Mouse (Mus musculus) thymus, postnatal 36 days (tissue): ENCODE measurements at regions not wholly inside any gene's neighbourhood (a gene's known extent, or its start where the extent isn't known, plus 50 kb on each side); places are given as distances from the start of the nearest gene placed in this dataset.
A peak's percentile ranks its signal among the peaks of the same experiment; 100 is the strongest.

Experiments
- DNase-seq, 2 experiments: peaks; one replicate each; pipeline ENCODE4 v3.0.0; 2022; ENCODE audit warnings: mixed read lengths in 2 of 2

DNA sequence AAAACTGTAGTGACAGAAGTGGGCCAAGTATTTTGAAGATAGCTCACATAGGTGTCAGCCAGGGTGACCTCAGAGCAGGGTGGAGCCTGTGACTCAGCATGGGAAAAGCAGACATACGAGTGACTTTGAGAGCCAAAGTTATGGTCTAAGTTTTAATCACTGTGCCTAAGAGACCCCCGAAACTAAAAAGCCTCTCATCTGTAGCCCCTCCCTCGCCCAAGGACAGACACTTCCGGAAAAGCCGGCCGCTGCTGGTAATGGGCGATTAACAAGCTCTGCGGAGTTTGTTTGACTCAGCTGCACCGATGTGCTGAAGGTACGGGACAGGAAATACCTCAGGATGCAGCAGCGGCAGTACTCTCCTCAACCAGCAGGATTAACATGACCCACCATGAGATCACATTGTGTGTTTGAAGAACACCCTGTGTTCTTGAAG is 182.1 kb upstream of the Foxn2 start:
- peak; percentile 43 to 50 for DNase-seq

DNA sequence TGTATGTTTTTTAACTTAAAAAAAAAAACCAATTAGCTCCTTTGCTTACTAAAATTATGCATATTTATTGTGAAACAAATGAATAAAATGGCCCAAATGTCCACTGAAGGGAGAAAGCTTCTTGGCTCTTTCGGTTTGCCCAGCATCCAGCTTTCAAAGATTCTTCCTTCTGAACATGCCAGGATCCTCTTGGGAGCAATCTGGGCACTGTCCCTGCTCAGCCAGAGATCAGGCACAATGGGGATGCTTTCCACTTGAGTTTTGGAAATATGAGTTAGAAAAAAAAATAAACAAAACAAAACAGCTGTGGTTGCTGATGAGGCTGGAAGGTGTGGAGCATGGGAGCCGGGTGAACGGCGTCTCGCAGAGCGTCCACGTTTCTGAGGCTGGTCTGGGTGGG is 180.3 kb upstream of the Foxn2 start:
- no peak for DNase-seq

DNA sequence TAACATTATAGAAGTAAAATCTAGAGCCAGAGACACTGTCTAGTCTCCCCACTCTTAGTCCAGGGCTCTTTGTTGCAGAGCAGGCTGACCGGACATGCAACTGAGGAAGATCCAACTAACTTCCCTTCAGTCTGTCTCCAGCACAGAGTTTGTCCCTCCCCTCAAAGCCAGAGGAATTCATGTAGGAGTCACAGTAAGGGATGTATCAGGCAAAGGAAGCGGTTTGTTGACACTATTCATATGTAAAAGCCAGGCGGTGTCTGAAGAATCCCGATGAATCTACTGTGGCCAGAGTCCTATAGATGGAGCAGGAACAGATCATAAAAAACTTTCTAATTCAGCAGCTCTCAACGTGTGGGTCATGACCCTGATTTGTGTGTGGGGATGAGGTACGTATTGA is 179.7 kb upstream of the Foxn2 start:
- DNase-seq, result no peak

DNA sequence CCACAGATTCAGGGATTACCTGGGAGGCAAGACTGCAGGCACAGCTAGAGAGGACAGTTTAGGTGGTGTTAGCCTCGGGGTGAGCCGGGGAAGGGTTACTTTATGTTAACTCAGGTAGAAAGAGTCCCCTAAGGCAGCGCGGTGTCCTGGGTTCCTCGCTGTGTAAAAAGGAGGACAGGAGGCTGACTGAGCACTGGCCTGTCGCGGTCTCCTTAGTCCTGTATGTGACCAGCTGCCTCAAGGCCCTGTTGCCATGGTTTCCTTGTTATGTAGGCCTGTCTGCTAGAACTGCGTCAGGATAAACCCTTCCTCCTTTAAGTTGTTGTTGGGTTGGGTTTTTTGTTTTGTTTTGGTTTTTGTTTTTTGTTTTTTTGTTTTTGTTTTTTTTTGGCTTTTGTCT is 179.0 kb upstream of the Foxn2 start:
- DNase-seq, result no peak

DNA sequence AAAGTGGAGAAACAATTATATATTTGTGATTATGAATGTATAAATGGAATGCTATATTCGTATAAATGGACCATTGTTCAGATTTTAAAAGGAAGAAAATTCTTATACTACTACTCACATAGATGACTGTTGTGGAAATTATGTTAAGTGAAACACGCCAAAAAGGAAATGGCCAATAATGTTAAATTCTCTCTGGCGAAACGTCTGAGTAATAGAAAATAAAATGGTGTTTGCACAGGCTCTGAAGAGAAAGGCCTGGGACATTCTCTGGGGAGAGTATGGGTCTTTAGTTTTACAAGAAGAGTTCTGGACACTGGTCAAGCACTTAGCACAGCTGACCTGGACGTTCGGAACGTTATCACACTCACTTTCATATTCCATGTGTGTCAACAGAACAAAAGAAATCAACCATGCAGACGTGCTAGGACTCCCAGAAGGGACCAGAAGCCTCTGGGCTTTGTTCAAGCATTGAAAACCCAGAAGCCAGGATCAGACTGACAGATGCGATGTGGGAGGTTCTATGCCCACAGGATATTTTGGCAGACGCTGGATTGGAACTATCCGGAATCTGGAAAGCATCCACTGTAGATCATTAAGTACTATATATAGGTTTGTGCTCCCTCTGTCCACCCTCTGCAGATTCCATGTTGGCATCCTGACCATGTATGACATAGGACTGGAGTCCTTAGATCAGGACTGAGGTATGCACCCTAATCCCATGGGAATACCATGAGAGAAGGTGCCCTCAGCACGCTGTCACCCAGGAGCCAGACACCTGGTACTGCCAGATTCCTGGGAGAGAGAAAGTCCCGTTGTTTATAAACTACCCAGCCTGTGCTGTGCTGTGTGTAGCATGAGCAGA is 178.0 kb upstream of the Foxn2 start:
- no peak for DNase-seq

DNA sequence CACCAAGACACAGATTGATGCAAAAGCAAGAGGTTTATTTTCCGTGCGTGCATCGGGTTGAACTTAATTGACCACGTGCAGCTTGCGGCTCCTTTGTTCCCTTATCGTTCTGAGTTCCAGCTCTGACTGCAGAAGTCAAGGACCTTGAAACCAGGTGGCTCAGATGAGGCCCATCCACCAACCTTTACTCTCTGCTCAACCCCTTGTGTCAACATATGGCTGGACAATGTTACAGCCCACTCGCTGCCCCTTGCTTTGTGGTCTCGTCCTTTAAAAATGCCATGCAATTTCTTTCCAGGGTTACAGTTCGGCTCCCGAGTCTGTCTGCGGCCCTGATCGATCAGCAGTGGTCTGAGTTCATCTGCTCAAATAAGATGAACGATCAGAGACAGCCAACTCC is 175.2 kb upstream of the Foxn2 start:
- DNase-seq, result no peak

DNA sequence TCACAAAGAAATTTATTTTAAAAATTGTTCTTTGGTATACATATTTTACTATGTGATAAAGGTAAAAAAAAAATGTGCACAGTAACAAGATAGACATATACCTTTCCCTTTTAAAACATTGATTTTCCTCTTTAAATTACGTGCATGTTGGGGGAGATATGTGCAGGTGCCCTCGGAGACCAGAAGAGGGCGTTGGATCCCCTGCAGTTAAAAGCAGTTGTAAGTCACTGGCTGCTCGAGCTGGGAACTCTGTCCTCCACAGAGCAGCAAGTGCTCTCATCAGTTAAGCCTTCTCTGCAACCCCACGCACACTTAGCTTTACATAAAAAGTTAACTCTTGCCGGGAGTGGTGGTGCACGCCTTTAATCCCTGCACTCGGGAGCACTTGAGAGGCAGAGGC is 172.3 kb upstream of the Foxn2 start:
- DNase-seq, result no peak

DNA sequence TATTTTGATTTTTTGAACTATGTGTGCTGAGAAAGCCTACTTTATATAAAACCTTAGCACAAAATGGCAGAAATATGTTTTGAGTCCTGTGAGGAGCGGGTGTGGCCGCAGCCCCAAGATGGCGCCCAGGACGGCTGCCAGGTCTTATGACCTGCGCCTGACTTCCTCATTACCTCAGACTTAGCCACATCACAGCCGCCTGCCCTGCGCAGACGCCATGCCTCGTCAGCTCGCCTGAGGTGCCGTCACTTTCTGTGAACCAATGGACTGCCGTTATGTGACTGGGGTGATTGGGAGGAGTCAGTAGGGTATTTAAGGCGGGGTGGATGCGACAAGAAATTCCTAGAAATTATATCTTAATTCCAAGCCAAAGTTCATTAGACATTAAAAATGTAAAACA is 171.7 kb upstream of the Foxn2 start:
- no peak for DNase-seq

DNA sequence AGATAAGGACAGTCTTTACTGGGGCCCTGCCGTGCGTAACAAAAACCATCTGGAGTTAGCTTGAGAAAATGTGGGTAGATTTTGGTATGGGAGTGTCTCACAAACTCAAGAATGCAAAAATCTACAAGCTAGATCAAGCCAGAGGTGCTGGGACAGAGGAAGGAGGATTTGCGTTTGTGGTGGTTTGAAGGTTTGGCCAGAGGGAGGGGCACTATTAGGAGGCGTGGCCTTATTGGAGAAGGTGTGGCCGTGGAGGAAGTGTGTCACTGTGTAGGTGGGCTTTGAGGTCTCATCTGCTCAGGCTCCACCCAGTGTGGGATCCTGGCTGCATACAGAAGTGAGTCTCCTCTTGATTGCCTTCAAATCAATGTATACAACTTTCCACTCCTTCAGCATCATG is 169.6 kb upstream of the Foxn2 start:
- DNase-seq, result no peak

DNA sequence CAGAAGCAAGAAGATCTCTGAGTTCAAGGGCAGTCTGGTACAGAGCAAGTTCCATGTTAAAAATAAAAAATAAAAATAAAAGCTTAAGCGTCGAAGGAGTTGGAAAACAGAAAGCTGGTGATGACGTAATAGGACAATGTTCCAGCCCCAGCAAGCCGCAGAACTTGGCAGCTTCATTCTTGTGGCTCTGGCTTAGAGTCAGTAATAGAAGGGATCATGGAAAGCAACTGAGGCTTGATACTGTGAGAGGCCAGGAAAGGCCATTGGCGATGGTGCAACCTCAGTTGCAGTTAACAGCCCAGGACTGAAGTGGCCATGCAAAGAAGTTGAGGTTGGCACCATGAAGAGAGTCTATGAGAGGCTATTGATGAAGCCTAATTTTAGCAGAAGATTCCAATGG is 168.3 kb upstream of the Foxn2 start:
- DNase-seq, result no peak

DNA sequence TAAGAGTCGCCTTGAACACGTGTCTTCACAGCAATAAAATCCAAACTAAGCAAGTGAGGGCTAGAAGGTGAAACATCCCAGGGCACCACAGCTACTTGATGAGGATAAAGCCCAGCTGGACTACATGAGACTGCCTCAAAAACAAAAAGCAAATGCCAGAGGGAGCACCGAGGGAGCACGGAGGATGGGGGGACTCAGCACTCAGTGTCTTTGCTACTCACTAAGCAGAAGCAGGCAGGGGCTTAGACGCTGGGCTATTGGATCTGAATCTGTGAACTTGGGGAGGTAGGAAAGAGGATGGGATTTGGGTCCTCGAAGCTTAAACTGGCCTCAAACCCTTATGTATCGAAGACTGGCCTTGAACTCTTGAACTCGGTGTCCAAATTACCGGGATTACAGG is 167.0 kb upstream of the Foxn2 start:
- no peak for DNase-seq

DNA sequence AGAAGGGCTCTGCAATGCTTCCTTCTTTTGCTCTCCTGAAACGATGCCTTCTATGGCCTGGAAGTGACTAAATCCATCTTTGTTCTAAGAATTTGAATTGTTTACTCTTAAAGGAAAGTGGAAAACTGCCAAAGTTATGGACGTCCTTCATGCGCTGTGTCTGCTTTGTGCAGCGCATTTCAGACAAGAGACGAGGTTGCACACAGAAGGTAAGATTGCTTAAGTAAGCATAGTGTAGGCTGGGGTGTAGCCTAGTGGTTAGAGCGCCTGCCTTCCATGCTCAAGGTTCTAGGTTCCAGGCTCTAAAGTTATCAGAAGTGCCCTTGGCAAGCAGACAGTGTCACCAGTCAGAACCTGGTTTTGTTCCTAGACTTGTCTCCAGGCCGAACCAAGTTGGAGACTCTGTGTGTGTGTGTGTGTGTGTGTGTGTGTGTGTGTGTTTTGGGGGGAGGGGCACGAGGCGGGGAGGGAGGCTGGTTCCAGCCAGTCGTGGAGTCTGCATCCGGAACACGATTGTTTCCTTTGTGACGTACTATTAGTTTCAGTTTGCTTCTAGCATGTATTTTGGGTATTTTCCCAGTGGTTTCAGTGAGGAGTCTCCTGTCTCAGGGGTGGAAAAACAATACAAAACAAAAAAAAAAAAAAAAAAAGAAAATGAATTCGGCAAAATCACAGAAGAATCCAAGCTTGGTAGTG is 166.4 kb upstream of the Foxn2 start:
- DNase-seq, result no peak

DNA sequence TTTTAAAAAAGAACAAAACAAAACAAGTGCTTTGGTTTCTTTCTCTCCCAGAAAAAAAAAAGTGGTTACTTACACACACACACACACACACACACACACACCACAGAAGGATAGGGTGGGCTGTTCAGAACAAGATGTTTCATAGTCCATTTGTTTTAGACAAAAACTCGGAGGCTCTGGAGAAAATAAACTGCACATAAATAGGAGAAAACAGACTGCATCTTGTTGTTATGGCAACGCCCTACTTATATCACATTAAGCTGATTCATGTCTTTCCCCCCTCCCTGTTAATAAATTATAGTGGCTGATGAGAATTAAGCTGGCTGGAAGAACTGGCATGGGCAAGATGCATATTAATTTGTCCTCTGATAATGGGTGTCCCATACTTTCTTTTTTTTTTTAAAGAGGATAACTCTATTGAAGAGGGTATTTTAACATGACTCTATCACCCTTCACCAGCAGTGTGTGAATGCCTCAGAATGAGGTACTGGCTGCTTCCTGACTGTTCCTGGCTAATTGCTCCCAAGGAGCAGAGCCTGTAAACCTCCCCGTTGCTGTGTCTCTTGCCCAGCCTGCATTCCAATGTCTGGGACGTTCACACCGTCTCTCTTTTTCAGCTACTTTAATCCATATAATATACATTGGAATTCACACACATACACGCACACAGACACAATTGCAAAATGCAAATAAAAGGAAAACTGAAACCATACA is 165.6 kb upstream of the Foxn2 start:
- DNase-seq, result no peak

DNA sequence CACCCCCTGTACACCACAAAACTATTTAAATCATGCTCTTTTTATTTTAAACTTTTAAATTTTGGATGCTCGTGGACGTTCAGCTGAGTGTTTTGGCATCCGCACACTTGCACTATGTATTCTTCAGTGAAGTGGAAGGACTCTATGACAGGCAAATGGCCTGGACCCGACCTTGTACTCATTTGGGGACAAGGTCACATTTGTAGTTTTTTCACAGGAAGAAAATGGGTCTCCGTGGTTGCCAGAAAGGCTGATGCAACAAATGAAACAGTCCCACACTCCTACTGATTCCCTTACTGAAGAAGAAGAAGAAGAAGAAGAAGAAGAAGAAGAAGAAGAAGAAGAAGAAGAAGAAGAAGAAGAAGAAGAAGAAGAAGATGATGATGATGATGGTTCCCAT is 160.9 kb upstream of the Foxn2 start:
- DNase-seq, result no peak

DNA sequence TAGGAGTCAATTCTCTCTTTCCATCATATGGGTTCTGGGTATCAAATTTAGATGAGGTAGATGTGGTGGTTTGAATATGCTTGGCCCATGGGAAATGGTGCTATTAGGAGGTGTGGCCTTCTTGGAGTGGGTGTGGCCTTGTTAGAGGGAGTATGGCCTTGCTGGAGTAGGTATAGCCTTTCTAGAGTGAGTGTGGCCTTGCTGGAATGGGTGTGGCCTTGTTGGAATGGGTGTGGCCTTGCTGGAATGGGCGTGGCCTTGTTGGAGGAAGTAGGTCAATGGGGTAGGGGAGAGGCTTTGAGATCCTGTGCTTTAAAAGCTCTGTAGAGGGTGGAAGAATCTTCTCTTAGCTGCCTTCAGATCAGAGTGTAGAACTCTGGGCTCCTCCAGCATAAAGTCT is 157.8 kb upstream of the Foxn2 start:
- DNase-seq, result no peak

DNA sequence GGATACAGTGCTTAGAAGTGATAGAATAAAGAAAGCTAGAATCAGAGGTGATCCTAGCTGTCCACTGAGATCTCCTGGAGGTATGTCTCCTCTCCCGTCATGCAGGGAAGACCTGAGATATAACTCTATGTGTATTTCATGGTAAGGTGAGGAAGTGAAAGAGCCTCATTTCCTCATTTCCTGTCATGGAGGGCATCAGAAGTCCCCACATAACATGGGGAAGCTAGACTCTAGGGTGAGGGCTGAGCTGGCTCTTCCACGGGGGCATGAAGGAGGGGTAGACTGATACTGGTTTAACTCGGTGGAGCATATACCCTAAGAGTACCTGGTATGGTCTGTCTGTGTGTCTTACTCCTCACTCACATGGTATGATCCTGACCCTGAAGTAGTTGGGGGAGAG is 156.0 kb upstream of the Foxn2 start:
- DNase-seq, result no peak

DNA sequence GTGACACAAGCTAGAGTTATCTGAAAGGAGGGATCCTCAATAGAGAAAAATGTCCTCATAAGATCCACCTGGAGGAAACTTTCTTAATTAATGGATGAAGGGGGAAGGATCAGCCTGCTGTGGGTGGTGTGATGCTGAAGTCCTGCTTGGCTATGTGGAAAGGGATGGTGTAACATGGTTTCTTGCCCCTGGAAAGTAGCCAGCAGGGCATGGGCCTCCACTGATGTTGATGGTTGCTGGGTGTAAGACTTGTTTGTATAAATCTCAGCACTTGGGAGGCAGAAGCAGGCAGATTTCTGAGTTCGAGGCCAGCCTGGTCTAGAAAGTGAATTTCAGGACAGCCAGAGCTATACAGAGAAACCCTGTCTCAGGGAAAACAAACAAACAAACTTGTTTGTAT is 152.7 kb upstream of the Foxn2 start:
- no peak for DNase-seq

DNA sequence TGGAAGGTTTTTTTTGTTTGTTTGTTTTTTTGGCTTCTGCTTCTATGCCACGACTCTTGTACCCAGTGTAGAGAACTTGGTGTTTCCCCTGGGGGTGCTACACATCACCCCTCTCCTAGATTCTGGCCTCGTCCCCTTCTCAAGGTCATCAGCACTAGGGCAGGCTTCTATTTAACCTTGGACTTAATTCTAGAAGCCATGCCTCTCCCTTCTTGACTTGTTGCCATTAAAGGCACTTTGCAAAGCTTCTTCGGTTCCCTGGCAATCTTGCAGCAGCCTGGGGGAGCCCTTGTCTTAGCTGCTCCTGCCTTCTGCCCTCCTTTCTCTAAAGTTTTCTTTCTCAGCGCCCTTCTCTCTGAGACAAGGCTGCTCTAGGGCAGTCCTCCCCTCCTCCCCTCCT is 143.0 kb upstream of the Foxn2 start:
- DNase-seq, result no peak

DNA sequence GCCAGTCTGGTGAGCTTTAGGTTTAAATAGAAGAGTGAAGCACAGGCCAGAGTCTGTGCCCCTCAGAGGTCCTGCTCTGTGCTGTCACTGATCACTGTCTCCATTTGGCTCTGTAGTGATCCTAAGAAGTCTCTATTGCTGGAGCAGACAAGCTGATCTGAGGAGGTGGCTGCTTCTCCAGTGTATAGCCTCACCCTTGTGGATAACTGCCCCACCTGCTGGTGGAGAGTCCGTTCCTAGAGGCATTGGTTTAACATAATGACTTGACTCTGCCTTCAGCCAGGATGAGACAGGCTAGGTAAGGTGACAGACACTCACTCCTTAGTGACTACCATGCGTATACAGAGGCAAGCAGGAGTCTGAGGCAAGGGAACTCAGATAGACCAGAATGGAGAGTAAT is 136.5 kb upstream of the Foxn2 start:
- peak in 1 of 2 experiments; percentile 15 for DNase-seq

DNA sequence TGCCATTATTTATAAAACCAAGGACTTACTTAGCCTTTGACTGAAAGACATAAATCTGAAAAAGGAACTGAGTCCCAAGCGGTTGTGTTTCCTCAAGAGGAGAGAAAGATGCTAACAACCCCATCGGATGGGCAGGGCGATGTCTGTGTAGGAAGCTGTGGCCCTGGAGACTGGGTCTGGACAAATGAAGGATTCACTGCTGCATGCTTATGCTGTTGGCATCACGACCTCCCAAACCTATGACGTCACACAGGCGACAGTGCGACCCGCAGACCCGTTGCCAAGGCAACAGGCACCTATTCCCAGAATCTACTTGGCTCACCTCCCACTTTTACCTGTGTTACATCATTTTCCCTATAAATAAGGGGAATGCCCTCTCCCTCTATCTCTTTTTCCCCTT is 135.3 kb upstream of the Foxn2 start:
- DNase-seq, result no peak

DNA sequence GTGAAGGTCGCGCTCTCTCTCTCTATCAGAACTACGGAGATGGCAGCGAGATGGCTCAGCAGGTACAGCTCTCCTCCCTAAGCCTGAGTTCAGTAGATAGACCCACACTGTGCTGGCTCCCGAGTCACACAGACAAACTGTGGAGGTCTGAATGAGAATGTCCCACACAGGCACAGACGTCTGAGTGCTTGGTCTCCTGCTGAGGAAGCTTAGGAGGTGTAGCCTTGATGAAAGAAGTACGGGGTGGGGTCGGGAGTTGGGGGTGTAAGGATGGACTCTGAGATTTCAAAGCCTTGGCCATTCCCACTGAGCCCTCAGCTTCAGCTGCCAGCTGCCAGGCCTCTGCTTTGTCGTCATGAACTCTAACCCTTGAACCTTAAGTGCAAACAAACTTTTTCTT is 134.2 kb upstream of the Foxn2 start:
- DNase-seq, result no peak

DNA sequence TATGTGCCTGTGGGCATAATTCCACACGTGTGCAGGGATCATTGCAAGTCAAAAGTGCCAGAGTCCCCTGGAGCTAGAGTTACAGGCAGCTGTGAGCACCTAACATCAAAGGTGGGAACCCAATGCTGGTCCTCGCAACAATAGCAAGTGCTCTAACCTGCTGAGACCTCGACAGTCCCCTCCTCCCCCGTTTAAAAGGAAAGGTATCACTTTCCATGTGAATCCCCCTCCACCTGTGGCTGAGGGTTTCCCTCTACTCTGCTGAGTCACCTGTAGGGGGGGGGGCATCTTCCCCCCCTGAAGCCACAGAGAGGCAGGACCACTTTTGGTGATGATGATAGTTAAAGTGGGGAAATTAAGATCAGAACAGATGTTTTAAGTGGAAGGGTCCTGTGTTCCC is 133.4 kb upstream of the Foxn2 start:
- DNase-seq, result no peak

DNA sequence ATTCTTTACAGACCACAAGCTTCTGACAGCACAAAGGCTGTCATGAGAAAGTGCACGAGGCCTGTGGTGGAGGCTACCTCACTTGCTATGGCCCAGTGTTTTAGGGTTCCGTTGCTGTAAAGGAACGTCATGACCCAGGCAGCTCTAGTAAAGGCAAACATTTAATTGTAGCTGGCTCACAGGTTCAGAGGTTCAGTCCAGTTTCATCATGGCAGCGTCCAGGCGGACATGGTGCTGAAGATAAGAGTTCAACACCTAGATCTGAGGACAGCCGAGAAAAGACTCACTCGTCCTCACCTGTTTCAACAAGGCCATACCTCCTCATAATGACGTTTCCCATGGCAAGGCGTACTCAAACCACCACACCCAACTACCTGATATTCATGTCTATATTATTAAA is 132.7 kb upstream of the Foxn2 start:
- no peak for DNase-seq

DNA sequence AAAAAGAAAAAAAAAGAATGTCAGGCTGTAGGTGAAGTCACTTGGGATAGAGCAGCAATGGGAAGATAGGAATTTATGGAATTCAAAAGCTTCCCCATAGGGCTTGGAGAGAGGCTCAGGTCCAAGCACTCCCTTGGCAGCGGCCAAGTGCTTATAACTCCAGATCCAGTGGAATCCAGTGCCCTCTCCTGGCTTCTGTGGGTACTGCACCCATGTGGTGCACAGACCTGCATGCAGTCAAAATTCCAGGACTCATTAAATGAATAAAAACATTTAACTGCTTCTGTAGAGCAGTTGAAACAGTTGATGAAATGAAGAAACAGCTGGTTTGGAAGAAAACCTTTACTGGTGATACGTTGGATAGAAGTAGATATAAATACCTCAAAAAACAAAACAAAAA is 127.6 kb upstream of the Foxn2 start:
- peak; percentile 18 to 21 for DNase-seq
